Mouse (Mus musculus) CD4-positive, CD25-positive, alpha-beta regulatory T cell, adult 2 months (primary cell): ENCODE measurements around the gene Cmah.

ENCODE experiments used
- DNase-seq: peaks from one replicate; pipeline ENCODE4 v3.0.0-alpha.2; 2012; ENCODE audit warnings: low read depth, low spot score

The Cmah gene

GRCm38 (mm10) chr13:24327201-24327600 is at the start of gene Cmah:
TSS of gene Cmah (plus strand) at chr13:24327404.
- no peak for DNase-seq

- no peak for DNase-seq
These were observed 47.8 kb upstream of the Cmah start for GRCm38 (mm10) chr13:24279407-24279761.

- DNase-seq = no peak
These were observed 47.3 kb upstream of the Cmah start for GRCm38 (mm10) chr13:24279762-24280438.

GRCm38 (mm10) chr13:24280439-24281431 is 46.5 kb upstream of the Cmah start, which contains the start of gene Carmil1:
TSS of gene Carmil1 (minus strand) at chr13:24280795.
- DNase-seq = peak; percentile 60

GRCm38 (mm10) chr13:24287381-24287780 is 39.8 kb upstream of the Cmah start:
- no peak for DNase-seq

DNA sequence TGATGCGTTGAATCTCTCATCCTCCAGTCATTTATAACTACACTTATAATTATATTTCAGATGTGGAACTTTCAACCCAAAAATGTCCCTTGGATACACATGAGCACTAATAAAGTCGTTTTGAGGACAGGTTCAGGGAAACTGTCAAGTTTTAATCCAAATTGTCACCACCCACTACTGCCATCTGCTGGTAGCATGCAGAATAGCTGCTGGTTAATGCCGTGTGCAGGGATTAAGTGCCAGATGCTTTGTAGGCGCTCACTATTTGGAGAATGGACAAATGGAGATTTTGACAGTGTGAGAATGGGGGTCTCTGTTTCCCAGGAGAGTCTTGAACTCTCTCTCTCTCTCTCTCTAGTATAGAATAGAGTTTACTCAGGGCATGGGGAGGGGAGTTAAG is 30.0 kb upstream of the Cmah start:
- peak; percentile 74 for DNase-seq

DNA sequence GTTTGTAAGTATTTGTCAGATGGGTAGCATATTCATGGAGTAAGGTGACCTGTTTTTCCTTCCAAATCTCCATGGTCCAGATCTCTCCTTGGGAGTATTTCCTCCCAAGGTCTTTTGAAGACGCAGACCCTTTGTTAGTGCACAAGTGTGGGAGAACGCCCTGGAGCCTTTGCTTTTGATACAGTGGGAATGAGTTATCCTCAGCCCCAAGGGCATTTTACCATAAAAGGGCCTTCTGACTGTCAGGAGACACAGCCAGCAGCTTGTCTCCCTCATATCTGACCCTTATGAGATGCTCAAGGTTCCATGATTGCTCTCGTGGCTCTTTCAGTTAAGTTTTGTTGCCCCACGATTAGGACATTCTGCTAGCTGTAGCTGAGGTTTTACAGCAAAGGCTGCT is 21.7 kb upstream of the Cmah start:
- no peak for DNase-seq

DNA sequence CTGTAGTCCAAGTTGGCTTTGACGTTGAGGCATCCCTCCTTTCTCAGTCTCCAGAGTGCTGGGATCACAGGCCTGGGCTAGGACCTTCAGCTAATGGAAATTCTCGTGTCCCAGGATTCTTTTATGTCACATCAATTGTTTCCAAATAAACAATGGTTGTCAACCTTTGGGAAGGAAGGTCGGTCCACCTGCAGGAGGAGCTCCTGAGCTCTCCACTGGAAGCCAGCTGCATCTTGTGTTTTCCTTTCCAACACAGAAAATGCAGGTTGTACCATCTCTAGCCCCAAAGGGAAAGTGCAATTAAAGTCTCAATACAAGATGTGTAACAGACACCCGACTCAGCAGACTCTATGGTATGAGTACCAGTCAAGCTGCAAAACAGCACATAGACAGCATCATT is 21.0 kb upstream of the Cmah start:
- no peak for DNase-seq

- DNase-seq = no peak
These were observed 15.9 kb upstream of the Cmah start for GRCm38 (mm10) chr13:24311011-24311940.

- no peak for DNase-seq
These were observed 10.6 kb upstream of the Cmah start for GRCm38 (mm10) chr13:24316563-24316962.

- DNase-seq = peak; percentile 34
These were observed 8.6 kb upstream of the Cmah start for GRCm38 (mm10) chr13:24318618-24319017.

DNA sequence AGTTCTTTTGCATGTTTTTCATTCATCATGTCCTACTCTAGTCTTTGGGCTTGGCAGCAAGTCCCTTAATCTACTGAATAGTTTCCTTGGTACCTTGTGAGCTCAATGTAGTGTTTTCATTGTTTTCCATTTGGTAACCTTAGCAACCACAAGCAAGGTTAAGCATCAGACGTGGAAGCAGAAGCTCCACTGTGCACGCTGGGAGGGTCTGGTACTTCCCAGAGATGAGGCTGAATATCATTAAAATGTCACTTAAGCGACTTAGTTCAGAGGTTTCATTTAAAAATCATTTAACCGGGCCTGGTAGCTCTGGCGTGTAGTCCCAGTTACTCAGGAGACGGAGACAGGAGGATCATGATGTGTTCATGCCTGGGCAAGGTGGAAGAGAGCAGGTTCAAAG is 5.9 kb upstream of the Cmah start:
- no peak for DNase-seq

DNA sequence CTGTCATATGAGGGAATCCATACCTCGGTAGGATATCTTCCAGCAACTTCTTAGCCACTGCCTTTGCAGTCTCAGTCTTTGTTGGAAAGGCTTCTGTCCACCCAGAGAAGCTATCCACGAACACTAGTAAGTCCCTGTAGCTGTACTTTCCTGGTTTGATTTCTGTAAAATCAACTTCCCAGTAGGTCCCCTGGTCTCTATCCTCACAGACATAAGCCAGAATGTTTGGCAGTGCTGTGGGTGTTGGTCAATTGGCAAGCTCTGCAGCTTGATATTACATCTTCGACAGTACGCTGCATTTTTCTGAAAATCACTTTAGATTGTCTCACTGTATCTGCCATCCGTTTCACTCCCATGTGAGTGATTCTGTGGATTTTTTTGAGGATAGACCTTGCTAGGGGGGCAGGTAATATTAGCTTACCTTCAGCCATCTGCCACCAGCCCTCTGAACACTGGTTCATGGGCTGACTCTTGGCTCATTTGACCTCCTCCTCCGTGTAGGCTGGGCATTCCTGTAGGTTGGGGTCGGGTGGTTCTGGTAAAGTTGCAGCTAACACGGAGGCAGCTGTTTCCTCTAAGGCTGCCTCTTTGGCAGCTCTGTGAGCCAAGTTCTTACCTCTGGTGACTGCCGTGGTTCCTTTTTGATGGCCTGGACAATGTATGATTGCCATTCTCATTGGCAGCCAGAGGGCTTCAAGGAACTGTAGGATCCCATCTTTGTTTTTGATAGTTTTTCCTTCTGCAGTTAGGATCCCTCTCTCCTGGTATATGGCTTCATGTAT is 1.0 kb downstream of the Cmah start:
- no peak for DNase-seq

- DNase-seq = no peak
These were observed 2.9 kb downstream of the Cmah start for GRCm38 (mm10) chr13:24330128-24330527.

DNA sequence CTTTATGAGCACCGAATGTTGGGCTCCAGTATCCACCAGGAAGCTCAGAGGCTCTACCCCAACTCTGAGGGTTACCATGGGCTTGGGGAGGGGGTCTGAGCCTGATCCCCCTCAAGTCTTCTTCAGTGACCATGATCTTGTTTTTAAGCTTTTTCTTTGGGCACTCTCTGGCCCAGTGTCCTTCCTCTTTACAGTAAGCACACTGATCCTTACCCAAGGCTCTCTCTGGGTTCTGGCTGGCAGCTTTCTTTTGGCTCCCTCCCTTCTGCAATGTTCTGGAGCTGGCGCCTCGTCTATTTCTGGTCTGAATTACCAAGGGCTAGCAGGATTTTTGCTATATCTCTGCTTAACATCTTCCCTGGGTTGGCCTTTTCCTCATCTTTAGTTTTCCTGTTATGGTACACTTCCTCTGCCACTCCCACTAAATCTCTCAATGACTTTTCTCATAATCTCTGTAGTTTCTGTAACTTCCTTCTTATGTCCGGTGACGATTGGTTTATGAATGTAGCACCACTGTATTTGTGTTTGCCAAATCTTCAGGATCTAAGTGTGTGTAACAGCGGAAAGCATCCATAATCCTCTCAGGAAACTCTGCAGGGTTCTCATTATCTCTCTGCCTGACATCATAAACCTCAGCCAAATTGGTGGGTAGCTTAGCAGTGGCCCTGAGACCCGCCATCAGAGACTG is 3.8 kb downstream of the Cmah start:
- DNase-seq = no peak

DNA sequence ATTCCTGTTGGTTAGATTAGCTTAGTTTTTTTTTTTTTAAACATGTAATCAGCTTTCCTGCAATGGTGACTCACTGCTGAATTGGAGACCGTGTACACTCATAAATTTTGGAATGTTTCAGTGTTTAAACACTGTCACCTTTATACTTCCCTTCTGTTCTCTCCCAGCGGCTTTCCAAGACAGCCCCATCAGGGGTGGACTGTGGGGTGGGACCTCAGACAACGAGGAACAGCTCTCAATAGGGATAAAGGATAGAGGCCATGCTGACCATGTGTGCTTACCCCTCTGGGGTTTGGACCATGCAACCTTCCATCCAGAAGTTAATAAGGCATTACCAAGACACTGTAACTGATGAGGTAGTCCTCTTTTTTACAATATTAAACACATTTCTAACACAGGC is 5.3 kb downstream of the Cmah start:
- DNase-seq = no peak

- no peak for DNase-seq
These were observed 9.6 kb downstream of the Cmah start for GRCm38 (mm10) chr13:24336818-24337217.

DNA sequence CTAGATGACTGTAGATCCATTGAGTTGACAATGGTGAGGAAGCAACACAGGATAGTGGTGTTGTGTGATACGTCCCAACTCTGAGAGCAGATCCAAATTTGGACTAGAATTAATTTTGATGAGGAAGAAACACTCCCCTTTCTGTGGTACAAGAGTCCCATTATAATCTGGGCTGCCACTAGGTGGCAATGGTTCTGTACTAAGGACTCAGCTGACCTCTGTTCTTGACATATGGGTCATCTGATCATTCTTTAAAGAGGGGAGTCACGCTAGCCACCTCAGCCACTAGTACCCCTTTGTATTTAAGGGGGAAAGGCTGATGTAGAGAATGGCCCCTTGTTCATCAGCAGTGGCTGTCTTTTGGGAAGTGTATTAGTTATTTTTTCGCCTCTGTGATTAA is 10.7 kb downstream of the Cmah start:
- DNase-seq = peak; percentile 71

DNA sequence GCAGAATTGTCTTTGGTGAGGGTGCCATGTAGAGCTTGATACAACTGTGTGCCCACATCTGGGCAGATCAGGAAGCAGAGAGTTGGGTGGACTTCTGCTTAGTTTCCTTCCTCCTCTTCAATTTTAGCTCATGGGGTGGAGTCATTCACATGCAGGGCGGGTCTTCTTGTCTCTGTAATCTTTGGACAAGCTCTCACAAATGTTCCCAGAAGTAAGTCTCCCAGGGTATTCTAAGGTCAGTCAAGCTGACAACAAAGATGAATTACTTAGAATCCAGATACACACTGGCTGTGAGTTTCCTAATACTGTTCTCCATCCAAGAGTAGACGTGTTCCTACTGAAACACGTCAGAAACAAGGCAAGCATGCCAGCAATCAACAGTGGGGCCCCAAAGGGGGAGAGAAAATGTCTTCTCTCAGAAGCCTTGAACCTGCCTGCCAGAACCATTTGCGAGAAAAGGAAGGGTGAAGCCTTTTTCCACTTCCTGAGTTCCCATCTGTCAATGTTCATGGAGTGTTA is 11.2 kb downstream of the Cmah start:
- DNase-seq = peak; percentile 10

GRCm38 (mm10) chr13:24339907-24340306 is 12.7 kb downstream of the Cmah start:
- no peak for DNase-seq
